Mouse (Mus musculus) forebrain, embryonic 14.5 days (tissue): ENCODE data around the gene Tex26. TPM values are rescaled to one million over a fixed set of nuclear protein-coding genes. Genes with fewer than 3 reads are reported as not detected.

Experiments
- ATAC-seq: fragments of 200-750 bp; cut with Nextera tagmentation; 2 replicates; pipeline ENCODE4 v1.8.0; 2017; ENCODE audit warnings: mild to moderate bottlenecking, moderate library complexity
- DNase-seq: peaks from one replicate; pipeline ENCODE4 v3.0.0-alpha.2; 2015; ENCODE audit warnings: low spot score
- H3K27ac ChIP-seq: fragments of 300-500 bp; sonication (generic); 2 replicates; pipeline ENCODE4 v1.5.1; 2014; ENCODE audit warnings: low read depth, mild to moderate bottlenecking, control low read depth, low read length, moderate library complexity
- H3K27me3 ChIP-seq: fragments of 300-500 bp; sonication (generic); replicated peaks from 2 replicates; pipeline ENCODE4 v1.6.1; 2014; ENCODE audit warnings: low read length, control low read depth, mixed read lengths; ENCODE audit not compliant: control insufficient read depth, insufficient read depth
- H3K36me3 ChIP-seq: fragments of 300-500 bp; sonication (generic); 2 replicates; pipeline ENCODE4 v1.6.1; 2014; ENCODE audit warnings: low read length, control low read depth; ENCODE audit not compliant: control insufficient read depth, insufficient read depth
- H3K4me1 ChIP-seq: fragments of 300-500 bp; sonication (generic); 2 replicates; pipeline ENCODE4 v1.6.1; 2014; ENCODE audit warnings: antibody characterized with exemption, low read length, control low read depth; ENCODE audit not compliant: control insufficient read depth, insufficient read depth
- H3K4me2 ChIP-seq: fragments of 300-500 bp; sonication (generic); 2 replicates; pipeline ENCODE4 v1.6.1; 2014; ENCODE audit warnings: mild to moderate bottlenecking, control low read depth, low read length
- H3K4me3 ChIP-seq: fragments of 300-500 bp; sonication (generic); 2 replicates; pipeline ENCODE4 v1.5.1; 2014; ENCODE audit warnings: low read depth, low read length, control low read depth
- H3K9ac ChIP-seq: fragments of 300-500 bp; sonication (generic); 2 replicates; pipeline ENCODE4 v1.6.1; 2014; ENCODE audit warnings: mild to moderate bottlenecking, low read length, control low read depth, moderate library complexity
- H3K9me3 ChIP-seq: fragments of 300-500 bp; sonication (generic); replicated peaks from 2 replicates; pipeline ENCODE4 v1.6.1; 2016; ENCODE audit warnings: low read length, control low read depth, mixed read lengths; ENCODE audit not compliant: control insufficient read depth
- WGBS: fragments of 180-500 bp; shearing (Covaris S2); extraction: QIAGEN DNeasy Blood & Tissue Kit; methylation state at CpG from one replicate; pipeline ENCODE4 v1.1.7; 2014; 5-methylcytosine and 5-hydroxymethylcytosine counted together
- polyA plus RNA-seq: library from polyadenylated mRNA; unstranded; fragments of >200 nt; fragmentation: Nextera tagmentation; extraction: Ambion mirVana; gene quantifications from 2 replicates; pipeline ENCODE4 v1.2.1, GENCODE M21; 2014

The Tex26 gene
- polyA plus RNA-seq, 1 experiment from 2014 or later: 1.6 TPM

GRCm38 (mm10) chr5:149428347-149428746, 11.1 kb upstream of the Tex26 start:
- DNase-seq: peak; percentile 81
- Histone ChIP-seq H3K27ac (peak overlapping the region; percentile 81), H3K27me3 (no peaks in the 10 kb centered on the region), H3K9me3 (no peaks in the 10 kb centered on the region), H3K4me3 (no peak overlapping the region), H3K36me3 (no peaks in the 10 kb centered on the region), H3K4me1 (peaks cover 17% of the 10 kb centered on the region), H3K9ac (peak overlapping the region; percentile 32), H3K4me2 (peak overlapping the region; percentile 1; the same call in 1 of the 2 replicates)
- ATAC-seq: peak; percentile 81
- 9% methylated on average over 6 of the region's 6 CpGs for WGBS

DNA sequence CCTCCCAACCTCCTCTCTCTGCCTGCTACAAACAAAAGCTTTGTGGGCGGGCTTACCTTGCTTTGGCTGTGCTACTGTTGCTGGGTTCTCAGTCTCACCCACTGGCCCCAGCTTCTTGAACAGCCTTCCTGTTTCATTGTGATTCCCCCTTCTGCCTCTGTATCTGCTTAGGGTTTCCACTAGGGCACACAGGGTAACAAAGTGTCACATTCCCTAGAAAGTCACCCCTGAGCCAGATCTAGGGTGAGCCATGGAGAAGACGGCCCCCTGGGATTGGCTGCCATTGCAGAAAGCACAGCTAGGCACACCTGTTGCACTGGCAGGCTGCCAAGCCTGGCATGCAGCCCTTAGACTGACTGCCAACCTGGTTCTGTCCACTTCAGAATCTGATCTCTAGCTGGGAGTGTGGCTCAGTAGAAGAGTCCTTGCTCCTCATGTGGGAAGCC, 10.6 kb upstream of the Tex26 start:
- H3K4me3 ChIP-seq: no peak overlapping the region
- peak overlapping the region; percentile 32; the same call in 1 of the 2 replicates for H3K9ac ChIP-seq
- DNase-seq: peak; percentile 76
- peak overlapping the region; percentile 81 for H3K27ac ChIP-seq
- H3K9me3 ChIP-seq: no peaks in the 10 kb centered on the region
- no peaks in the 10 kb centered on the region for H3K36me3 ChIP-seq
- WGBS: 12% methylated on average over 2 of the region's 2 CpGs
- H3K4me1 ChIP-seq: peaks cover 17% of the 10 kb centered on the region
- no peaks in the 10 kb centered on the region for H3K27me3 ChIP-seq
- peak; percentile 80 for ATAC-seq
- H3K4me2 ChIP-seq: no peak overlapping the region; the same call in 1 of the 2 replicates

DNA sequence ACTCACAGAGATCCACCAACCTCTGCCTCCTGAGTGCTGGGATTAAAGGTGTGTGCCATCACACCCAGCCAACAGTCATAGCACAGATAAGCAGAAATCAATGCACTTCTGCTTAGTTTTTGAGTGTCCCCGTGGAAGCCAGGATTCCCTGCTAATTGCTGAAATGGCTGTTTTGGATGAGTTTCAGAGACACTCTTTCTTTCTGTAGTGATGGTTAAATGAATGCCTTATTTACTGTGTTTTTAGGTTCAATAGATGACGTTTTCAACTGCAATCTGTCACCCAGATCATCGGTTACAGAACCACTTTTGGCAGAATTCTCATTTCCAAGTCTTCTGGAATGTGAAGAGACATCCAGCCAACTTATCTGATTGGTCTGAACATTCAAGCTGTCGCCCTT, 9.9 kb upstream of the Tex26 start:
- DNase-seq (peak; percentile 72), ATAC-seq (peak; percentile 5; the same call in 1 of the 2 replicates)
- H3K27ac ChIP-seq: peak overlapping the region; percentile 81; the same call in 1 of the 2 replicates
- no peaks in the 10 kb centered on the region for H3K36me3 ChIP-seq
- no peak overlapping the region for H3K9ac ChIP-seq
- no peak overlapping the region for H3K4me2 ChIP-seq
- no peak overlapping the region for H3K4me3 ChIP-seq
- H3K9me3 ChIP-seq: no peaks in the 10 kb centered on the region
- H3K4me1 ChIP-seq: peaks cover 19% of the 10 kb centered on the region
- no peaks in the 10 kb centered on the region for H3K27me3 ChIP-seq
- 53% methylated on average over 4 of the region's 4 CpGs for WGBS

DNA sequence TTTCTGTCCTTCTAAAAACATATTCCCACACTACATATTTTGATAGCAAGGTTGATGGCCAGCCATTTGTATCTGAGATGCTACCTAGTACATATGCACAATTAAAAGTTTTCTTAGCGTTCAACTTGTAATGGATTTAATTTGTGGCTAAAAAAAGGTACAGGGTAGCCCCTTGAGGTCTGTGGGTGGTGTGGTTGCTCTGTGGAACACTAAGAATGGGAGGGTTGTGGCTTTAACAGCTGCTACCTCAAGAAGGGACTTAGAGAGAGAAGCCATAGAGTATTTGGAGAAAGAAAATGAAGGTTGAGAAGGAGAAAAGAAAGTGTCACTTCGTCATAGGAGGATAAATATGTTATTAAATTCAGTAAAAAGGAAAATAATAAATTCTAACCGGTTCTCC, 8.5 kb upstream of the Tex26 start:
- Histone ChIP-seq H3K9ac (no peak overlapping the region), H3K36me3 (no peaks in the 10 kb centered on the region), H3K27me3 (no peaks in the 10 kb centered on the region), H3K4me2 (no peak overlapping the region), H3K4me3 (no peak overlapping the region), H3K9me3 (no peaks in the 10 kb centered on the region), H3K4me1 (peaks cover 21% of the 10 kb centered on the region), H3K27ac (no peak overlapping the region)
- DNase-seq: no peak
- no peak for ATAC-seq
- 91% methylated on average over 3 of the region's 3 CpGs for WGBS

DNA sequence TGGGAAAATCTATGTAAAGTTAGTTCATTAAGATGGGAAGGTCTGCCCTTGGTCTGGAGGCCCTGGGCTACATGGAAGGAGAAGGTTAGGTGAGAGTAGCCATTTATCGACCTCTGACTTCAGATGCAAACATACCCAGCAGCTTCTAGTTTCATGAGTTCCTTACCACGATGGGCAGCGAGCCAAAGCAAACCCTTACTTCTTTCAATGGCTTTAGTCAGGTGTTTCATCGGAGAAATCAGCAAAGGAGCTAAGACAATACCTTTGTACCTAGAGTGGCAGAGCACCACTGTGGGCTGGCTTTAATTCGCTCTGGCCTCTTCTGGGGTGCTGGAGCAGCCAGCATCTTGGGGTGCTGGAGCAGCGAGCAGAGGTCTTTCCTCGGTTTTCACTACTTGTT, 5.8 kb upstream of the Tex26 start:
- peaks cover 12% of the 10 kb centered on the region for H3K4me1 ChIP-seq
- no peak overlapping the region for H3K4me2 ChIP-seq
- no peaks in the 10 kb centered on the region for H3K9me3 ChIP-seq
- H3K9ac ChIP-seq: no peak overlapping the region
- H3K4me3 ChIP-seq: no peak overlapping the region
- no peaks in the 10 kb centered on the region for H3K36me3 ChIP-seq
- DNase-seq (no peak), ATAC-seq (no peak)
- 67% methylated on average over 7 of the region's 7 CpGs for WGBS
- no peaks in the 10 kb centered on the region for H3K27me3 ChIP-seq
- H3K27ac ChIP-seq: no peak overlapping the region

DNA sequence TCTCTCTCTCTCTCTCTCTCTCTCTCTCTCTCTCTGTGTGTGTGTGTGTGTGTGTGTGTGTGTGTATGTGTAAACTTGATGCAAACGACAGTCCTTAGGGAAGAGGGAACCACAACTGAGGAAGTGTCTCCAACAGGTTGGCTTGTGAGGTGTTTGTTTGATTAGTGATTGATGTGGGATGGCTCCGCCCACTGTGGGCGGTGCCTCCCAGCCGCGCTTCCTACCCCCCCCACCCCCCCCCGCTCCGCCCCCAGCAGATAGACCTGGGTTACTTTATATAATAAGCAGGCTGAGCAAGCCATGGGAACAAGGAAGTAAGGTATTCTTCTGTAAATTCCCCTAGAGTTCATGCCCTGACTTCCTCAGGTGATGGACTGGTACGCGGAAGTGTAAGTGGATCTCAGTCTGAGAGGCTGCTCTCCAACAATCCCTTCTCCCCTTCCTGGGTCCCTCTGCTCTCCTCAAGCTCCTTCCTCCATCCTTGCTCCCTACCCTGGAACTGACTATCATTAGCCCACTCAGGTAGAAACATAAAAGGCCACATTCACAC, 5.2 kb upstream of the Tex26 start:
- H3K27ac ChIP-seq: no peak overlapping the region
- DNase-seq (no peak), ATAC-seq (no peak)
- no peak overlapping the region for H3K9ac ChIP-seq
- no peaks in the 10 kb centered on the region for H3K9me3 ChIP-seq
- H3K27me3 ChIP-seq: no peaks in the 10 kb centered on the region
- WGBS: 29% methylated on average over 9 of the region's 9 CpGs
- no peak overlapping the region for H3K4me3 ChIP-seq
- H3K4me2 ChIP-seq: no peak overlapping the region
- H3K4me1 ChIP-seq: peaks cover 11% of the 10 kb centered on the region
- H3K36me3 ChIP-seq: no peaks in the 10 kb centered on the region

- H3K27ac ChIP-seq: no peak overlapping the region
- no peaks in the 10 kb centered on the region for H3K9me3 ChIP-seq
- no peaks in the 10 kb centered on the region for H3K36me3 ChIP-seq
- H3K9ac ChIP-seq: no peak overlapping the region
- WGBS: 82% methylated on average over 3 of the region's 3 CpGs
- DNase-seq (no peak), ATAC-seq (no peak)
- H3K4me3 ChIP-seq: no peak overlapping the region
- peaks cover 18% of the 10 kb centered on the region for H3K4me1 ChIP-seq
- H3K27me3 ChIP-seq: no peaks in the 10 kb centered on the region
- H3K4me2 ChIP-seq: no peak overlapping the region
These were observed 2.9 kb upstream of the Tex26 start for GRCm38 (mm10) chr5:149436541-149436940.

DNA sequence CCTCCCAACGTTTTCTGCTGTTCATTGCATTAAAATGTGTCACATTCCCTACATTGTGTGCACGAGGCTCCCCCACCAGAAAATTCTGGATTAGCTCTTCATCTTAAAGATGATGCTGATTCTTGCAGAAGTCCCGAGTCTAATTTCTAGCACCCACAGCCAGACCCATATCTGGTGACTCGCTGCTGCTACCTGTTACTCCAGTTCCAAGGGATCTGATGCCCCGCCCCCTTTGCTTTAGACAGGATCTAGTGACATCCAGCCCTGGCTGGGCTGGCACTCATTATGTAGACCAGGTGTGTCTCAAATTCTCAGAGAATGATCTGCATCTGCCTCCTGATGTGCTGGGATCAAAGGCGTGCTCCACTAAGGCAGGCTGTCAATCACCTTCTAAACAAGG, 2.3 kb upstream of the Tex26 start:
- 77% methylated on average over 6 of the region's 6 CpGs for WGBS
- H3K9me3 ChIP-seq: no peaks in the 10 kb centered on the region
- ATAC-seq (no peak), DNase-seq (no peak)
- H3K36me3 ChIP-seq: no peaks in the 10 kb centered on the region
- H3K27ac ChIP-seq: no peak overlapping the region
- H3K4me1 ChIP-seq: peaks cover 22% of the 10 kb centered on the region
- H3K4me2 ChIP-seq: no peak overlapping the region
- H3K27me3 ChIP-seq: no peaks in the 10 kb centered on the region
- H3K9ac ChIP-seq: no peak overlapping the region
- H3K4me3 ChIP-seq: no peak overlapping the region

- Histone ChIP-seq H3K27ac (peak overlapping the region; percentile 91), H3K27me3 (no peaks in the 10 kb centered on the region), H3K4me2 (peak overlapping the region; percentile 78), H3K9me3 (no peaks in the 10 kb centered on the region), H3K4me1 (peaks cover 24% of the 10 kb centered on the region), H3K9ac (peak overlapping the region; percentile 61), H3K4me3 (peak overlapping the region; percentile 33), H3K36me3 (no peaks in the 10 kb centered on the region)
- 0% methylated on average over 18 of the region's 18 CpGs for WGBS
- DNase-seq (peak; percentile 96), ATAC-seq (peak; percentile 89)
These were observed 717 bp downstream of the Tex26 start for GRCm38 (mm10) chr5:149440180-149440573.
